Mouse (Mus musculus): ENCODE data around the gene Polr3h.

DNA sequence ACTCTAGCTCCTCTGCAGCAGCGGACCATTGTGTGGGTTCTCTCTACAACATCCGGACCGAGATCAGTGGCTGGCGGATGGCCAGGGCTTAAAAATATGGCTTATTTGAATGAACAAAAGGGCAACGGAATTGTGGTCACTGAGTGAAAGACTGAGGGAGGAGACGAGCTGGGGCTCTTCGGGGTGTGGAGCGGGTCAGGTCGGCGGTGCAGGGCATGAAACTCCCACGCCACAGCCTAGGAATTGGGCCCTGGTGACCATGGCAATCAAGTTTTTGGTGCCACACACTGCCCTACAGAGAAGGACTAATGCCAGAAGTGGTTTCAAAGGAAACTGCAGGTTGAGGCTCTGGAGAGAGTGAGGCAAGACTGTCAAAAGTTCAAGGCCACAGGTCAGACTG lies 2.2 kb upstream of the Polr3h start:
- no peak for TF ChIP-seq CTCF (IDR thresholded peaks at IDR 0.05; ENCODE audit: low read depth, low read length)
- TF ChIP-seq GATA2 (IDR thresholded peaks at IDR 0.05; ENCODE audit: borderline replicate concordance, low read depth, low read length) = no peak
- TF ChIP-seq TAL1 (conservative IDR thresholded peaks at IDR 0.05; ENCODE audit: low read depth, low read length) = no peak
- no peak for TF ChIP-seq GATA1 (IDR thresholded peaks at IDR 0.05; ENCODE audit: borderline replicate concordance, low read length)
- TF ChIP-seq POLR2AphosphoS5 (IDR thresholded peaks at IDR 0.05; ENCODE audit: insufficient replicate concordance, low read depth, low read length) = no peak
